Mouse (Mus musculus): ENCODE results near the gene Prim1.

DNA sequence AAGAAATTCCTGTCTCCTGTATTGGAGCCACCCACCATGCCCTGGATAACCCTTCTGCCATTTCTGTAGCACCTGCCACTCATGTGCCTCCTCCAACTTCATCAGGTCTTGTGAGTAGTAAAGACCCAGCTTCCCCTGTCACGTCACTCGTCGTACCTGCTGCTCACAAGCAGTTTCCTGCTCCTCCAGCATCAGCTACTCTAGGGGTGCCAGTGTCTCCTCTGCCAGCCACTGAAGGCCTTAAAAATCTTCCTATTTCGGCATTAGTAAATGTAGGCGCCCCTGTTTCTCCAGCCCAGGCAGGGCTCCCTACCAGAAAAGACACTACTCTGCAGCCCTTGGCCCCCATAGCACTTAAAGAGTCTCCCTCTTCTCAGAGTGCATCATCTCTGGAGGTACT is 25.3 kb downstream of the Prim1 start:
- TF ChIP-seq POLR2A (IDR thresholded peaks at IDR 0.05; ENCODE audit: extremely low read depth, insufficient read depth, low read length) (no peak), CTCF (IDR thresholded peaks at IDR 0.05; ENCODE audit: extremely low read depth, insufficient read depth, low read length) (no peak)

All from cortical plate, adult 2 months (tissue).